Mouse (Mus musculus) bone marrow, adult 2 months (tissue): Measurements from ENCODE around the gene Auh.

Experiments
- CTCF ChIP-seq: fragments of 200-500 bp; IDR thresholded peaks from 2 replicates; pipeline ENCODE4 v1.5.1; 2011; ENCODE audit warnings: low read length, control low read depth; ENCODE audit not compliant: control insufficient read depth, insufficient read depth
- POLR2A ChIP-seq: fragments of 200-500 bp; IDR thresholded peaks from 2 replicates; pipeline ENCODE4 v1.6.1; 2011; ENCODE audit warnings: low read depth, mild to moderate bottlenecking, control low read depth, low read length, borderline replicate concordance; ENCODE audit not compliant: control insufficient read depth

- no peak for TF ChIP-seq POLR2A
- no peak for TF ChIP-seq CTCF
Measured at GRCm38 (mm10) chr13:52886779-52887178, 42.7 kb downstream of the Auh start.
